Mouse (Mus musculus) testis, adult 2 months (tissue): ENCODE measurements around the gene Rnf180.

Experiments
- CTCF ChIP-seq: fragments of 200-500 bp; IDR thresholded peaks from 2 replicates; pipeline ENCODE4 v1.5.1; 2012; ENCODE audit warnings: low read depth, mild to moderate bottlenecking, inconsistent platforms, low read length, moderate library complexity; ENCODE audit not compliant: control insufficient read depth, insufficient read depth, insufficient replicate concordance
- POLR2A ChIP-seq: fragments of 200-500 bp; IDR thresholded peaks from 2 replicates; pipeline ENCODE4 v1.6.1; 2012; ENCODE audit warnings: low read depth, mild to moderate bottlenecking, inconsistent platforms, low read length, moderate library complexity; ENCODE audit not compliant: control insufficient read depth

DNA sequence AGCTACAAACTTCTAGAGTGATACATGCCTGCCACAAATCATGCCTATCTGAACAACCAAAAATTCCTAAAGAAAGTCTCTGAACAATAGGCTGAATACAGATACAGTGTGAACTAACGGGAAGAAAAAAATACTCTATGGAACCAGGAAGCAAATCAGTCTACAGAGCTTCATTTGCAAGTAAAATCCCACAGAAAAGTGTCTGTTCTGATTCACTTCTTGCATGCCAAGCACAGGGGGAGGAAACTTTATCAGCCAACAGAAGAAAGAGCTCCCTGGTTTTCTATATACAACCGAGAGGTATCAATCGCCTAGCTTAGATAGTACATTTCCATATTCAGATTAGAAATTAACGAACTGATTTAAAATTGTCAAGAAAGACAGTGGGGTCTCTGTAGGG lies 43.8 kb downstream of the Rnf180 start:
- TF ChIP-seq CTCF (no peak), POLR2A (no peak)
